Mouse (Mus musculus): Measurements from ENCODE around the gene Tkfc. TPM values are rescaled to one million over a fixed set of nuclear protein-coding genes. Genes with fewer than 3 reads are reported as not detected.
A peak's percentile ranks its signal among the peaks of the same experiment; 100 is the strongest.

The Tkfc gene
- 15.2 and 17.3 TPM in 2 replicates for polyA plus RNA-seq (2016; fragmentation: Nextera tagmentation; extraction: Ambion mirVana)

DNA sequence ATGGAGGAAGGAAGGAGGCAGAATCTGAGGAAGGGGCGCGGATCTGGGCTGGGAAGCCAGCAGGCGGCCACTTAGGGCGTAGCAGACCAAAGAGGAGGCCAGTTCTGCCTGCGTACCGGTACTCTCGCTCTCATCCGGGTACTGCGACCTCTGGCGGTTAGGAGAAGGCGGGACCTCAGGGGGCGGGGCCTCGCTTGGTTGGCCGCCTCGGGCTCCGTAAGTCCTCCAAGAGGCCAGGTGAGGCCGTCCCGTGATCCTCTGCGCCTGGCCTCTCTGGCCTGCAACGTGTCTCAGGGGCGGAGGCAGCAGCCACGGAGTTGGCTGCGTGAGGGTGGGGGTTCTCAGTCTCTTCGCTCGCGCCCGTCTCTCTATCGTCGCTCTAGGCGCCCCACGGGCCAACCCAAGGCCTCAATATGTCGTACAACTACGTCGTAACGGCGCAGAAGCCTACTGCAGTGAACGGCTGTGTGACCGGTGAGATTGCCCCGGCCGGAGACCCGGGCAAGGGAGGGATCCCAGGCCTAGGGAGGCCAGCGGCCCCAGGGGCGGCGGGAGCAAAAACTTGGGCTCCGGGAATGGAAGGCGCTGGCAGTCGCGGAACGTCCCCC is at the start of gene Tkfc, which contains the start of gene Ddb1:
Gene Tkfc (minus strand): TSS at position 362 of the 608 bp plus-strand sequence.
Gene Ddb1 (plus strand): TSS at position 35 of the 608 bp plus-strand sequence.
- Histone ChIP-seq H3K27me3 (ENCODE audit: insufficient read depth, poor library complexity, severe bottlenecking) (no peaks in the 10 kb centered on the region), H3K4me3 (peak within 1 kb of the TSS; percentile 93), H3K4me1 (peaks cover 35% of the 10 kb centered on the region), H3K36me3 (peaks cover 41% of the 10 kb centered on the region), H3K9me3 (no peaks in the 10 kb centered on the region), H3K27ac (peak within 1 kb of the TSS; percentile 97)
- under 1% methylated on average over 49 of the region's 49 CpGs for WGBS
- peak; percentile 99 for DNase-seq (ENCODE audit: low spot score)

DNA sequence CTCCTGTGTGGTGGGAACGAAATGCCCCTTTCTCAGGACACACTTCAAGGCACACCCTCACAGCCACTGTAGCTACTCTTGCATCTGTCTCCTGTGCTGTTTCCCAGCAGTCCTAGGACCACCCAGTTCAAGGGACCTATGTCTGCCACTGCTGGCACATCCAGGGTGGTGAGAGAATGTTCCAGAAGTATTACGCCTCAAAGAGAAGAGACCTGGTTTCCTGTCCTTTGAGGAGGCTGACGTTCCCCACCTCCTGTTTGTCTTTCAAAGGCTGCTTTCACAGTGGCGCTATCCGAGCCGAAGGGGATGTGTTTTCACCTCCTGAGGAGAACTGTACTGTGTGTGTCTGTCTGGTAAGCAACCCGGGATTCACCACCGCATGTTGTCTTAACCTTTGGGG is 42.7 kb upstream of the Tkfc start:
- peaks cover 7% of the 10 kb centered on the region; the same call in 1 of the 2 replicates for H3K27me3 ChIP-seq (ENCODE audit: insufficient read depth, poor library complexity, severe bottlenecking)
- DNase-seq (ENCODE audit: low spot score) = no peak
- H3K4me1 ChIP-seq = no peaks in the 10 kb centered on the region
- H3K36me3 ChIP-seq = no peaks in the 10 kb centered on the region
- no peak overlapping the region for H3K27ac ChIP-seq
- 76% methylated on average over 8 of the region's 8 CpGs for WGBS
- no peaks in the 10 kb centered on the region for H3K9me3 ChIP-seq
- H3K4me3 ChIP-seq = no peak overlapping the region

DNA sequence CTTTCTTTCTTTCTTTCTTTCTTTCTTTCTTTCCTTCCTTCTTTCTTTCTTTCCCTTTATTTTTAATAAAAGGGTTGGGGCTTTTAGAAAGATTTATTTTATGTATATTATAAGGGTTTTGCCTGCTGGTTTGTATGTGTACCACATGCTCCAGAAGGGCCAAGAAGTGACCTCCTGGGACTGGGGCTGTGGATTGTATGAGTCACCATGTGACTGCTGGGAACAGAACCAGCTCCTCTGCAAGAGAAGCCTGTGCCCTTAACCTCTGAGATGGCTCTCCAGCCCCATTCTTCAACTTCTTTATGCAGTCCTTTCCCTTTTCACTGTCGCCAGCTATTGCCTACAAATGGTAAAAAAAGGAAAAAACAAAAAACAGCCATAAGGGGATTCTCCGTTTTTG is 40.2 kb upstream of the Tkfc start:
- Histone ChIP-seq H3K27ac (no peak overlapping the region), H3K27me3 (ENCODE audit: insufficient read depth, poor library complexity, severe bottlenecking) (peaks cover 21% of the 10 kb centered on the region), H3K9me3 (no peaks in the 10 kb centered on the region), H3K4me3 (no peak overlapping the region), H3K4me1 (peaks cover under 1% of the 10 kb centered on the region; the same call in 1 of the 2 replicates), H3K36me3 (no peaks in the 10 kb centered on the region)
- DNase-seq (ENCODE audit: low spot score) = no peak
- 83% methylated on average over 2 of the region's 2 CpGs for WGBS

DNA sequence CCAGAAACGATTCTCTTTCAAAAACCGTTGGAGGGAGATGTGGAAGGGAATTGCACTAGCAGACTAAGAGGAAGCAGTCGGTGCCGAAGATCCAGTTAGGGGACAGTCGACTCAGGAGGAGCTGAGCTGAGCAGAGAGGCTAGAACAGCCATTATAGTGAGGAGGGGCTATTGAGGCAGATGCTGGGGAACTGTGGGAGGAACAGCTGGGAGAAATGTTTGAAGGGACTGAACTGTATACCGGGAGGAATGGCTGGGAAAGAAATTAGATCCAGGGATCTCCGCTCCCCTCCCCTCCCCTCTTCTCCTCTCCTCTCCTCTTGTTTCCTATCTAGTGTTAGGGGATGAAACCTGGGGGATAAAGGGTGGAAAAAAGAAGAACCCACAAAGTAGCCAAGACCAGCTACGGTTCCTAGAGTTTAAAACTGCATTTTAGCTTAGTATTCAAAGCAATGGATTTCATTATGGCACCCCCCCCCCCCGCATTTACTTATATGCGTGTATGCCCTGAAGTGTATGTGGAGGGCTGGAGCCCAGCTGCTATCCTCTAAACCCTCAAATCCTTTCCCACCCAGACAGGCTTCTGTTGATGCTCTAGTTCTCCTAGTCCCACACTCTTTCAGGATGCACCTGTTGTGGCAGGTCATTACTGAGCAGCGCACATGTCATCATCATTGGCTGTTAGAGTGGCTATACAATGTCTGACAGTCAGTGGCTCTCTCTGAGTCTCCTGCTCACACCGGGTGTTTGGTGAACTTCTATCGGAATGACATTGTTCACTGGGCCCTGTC is 35.3 kb upstream of the Tkfc start:
- no peaks in the 10 kb centered on the region for H3K36me3 ChIP-seq
- no peaks in the 10 kb centered on the region for H3K9me3 ChIP-seq
- peaks cover 22% of the 10 kb centered on the region for H3K27me3 ChIP-seq (ENCODE audit: insufficient read depth, poor library complexity, severe bottlenecking)
- peak overlapping the region; percentile 15; the same call in 1 of the 2 replicates for H3K4me3 ChIP-seq
- no peak for DNase-seq (ENCODE audit: low spot score)
- H3K4me1 ChIP-seq = peaks cover 13% of the 10 kb centered on the region
- WGBS = 50% methylated on average over 13 of the region's 13 CpGs
- H3K27ac ChIP-seq = no peak overlapping the region

DNA sequence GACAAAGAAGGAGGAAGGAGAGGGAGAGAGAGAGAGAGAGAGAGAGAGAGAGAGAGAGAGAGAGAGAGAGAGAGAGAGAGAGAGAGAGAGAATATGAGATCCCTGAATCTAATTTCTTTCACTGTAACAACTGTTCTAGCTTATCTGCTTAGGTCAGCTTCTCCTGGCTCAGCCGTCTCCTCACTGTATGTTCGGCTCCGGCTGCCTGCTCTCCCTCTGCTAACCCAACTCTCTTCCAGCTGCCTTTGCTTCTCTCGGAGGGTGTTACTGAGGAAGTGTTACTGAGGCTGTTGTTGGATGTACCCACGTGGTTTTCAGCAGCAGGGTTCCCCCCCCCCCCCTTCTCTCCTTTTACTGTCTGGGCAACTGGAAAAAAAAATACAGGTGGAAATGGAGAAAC is 34.6 kb upstream of the Tkfc start:
- H3K4me3 ChIP-seq = peak overlapping the region; percentile 15; the same call in 1 of the 2 replicates
- H3K36me3 ChIP-seq = no peaks in the 10 kb centered on the region
- H3K27me3 ChIP-seq (ENCODE audit: insufficient read depth, poor library complexity, severe bottlenecking) = peaks cover 29% of the 10 kb centered on the region
- 7% methylated on average over 5 of the region's 5 CpGs for WGBS
- H3K4me1 ChIP-seq = peaks cover 17% of the 10 kb centered on the region
- no peak overlapping the region for H3K27ac ChIP-seq
- no peak for DNase-seq (ENCODE audit: low spot score)
- H3K9me3 ChIP-seq = no peaks in the 10 kb centered on the region

DNA sequence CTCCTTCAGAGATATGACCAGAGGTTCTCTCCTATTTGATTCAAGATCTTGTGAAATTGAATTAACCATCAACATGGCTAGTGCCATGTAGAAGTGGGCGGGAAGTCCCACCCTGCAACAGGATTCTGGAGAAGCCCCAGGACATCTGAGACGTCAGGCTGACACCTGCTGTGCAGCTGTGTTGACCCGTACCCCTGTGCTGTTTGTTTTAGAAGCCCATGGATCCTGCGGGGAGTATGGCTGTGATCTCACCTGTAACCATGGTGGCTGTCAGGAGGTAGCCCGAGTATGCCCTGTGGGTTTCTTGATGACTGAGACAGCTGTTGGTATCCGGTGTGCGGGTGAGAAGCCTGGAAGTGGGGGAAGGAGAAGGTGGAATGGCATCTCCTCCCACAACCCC is 32.4 kb upstream of the Tkfc start:
- no peaks in the 10 kb centered on the region for H3K9me3 ChIP-seq
- H3K27ac ChIP-seq = no peak overlapping the region
- WGBS = 48% methylated on average over 7 of the region's 7 CpGs
- H3K4me3 ChIP-seq = no peak overlapping the region
- H3K27me3 ChIP-seq (ENCODE audit: insufficient read depth, poor library complexity, severe bottlenecking) = peaks cover 29% of the 10 kb centered on the region; the same call in 1 of the 2 replicates
- H3K4me1 ChIP-seq = peaks cover 31% of the 10 kb centered on the region
- no peaks in the 10 kb centered on the region for H3K36me3 ChIP-seq
- no peak for DNase-seq (ENCODE audit: low spot score)

DNA sequence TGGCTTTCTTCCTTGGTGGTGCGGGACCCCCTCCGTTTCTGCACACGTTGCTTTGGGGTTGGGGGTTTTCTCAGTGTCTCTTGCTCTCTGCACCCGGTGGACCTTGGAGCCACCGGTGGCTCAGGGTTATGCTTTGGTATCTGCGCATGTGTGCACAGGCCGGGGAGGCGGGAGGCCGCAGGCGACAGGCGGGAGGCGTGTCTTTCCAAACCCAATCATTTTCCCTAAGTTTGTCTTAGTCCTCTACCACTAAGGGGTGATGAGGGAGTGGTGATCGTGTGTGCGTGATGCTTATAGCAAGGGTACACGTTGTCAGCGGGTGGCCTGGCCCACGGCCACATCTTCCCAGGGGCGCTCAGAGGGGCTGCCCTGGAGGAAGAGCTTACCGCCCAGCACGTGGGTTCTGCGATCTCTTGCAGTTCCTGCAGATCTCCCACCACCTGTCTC is 29.4 kb upstream of the Tkfc start:
- no peaks in the 10 kb centered on the region for H3K9me3 ChIP-seq
- H3K4me1 ChIP-seq = peaks cover 23% of the 10 kb centered on the region
- WGBS = 3% methylated on average over 21 of the region's 21 CpGs
- peak; percentile 91 for DNase-seq (ENCODE audit: low spot score)
- peak overlapping the region; percentile 61 for H3K4me3 ChIP-seq
- peak overlapping the region; percentile 76 for H3K27ac ChIP-seq
- H3K36me3 ChIP-seq = peaks cover 21% of the 10 kb centered on the region
- H3K27me3 ChIP-seq (ENCODE audit: insufficient read depth, poor library complexity, severe bottlenecking) = peaks cover 15% of the 10 kb centered on the region; the same call in 1 of the 2 replicates

DNA sequence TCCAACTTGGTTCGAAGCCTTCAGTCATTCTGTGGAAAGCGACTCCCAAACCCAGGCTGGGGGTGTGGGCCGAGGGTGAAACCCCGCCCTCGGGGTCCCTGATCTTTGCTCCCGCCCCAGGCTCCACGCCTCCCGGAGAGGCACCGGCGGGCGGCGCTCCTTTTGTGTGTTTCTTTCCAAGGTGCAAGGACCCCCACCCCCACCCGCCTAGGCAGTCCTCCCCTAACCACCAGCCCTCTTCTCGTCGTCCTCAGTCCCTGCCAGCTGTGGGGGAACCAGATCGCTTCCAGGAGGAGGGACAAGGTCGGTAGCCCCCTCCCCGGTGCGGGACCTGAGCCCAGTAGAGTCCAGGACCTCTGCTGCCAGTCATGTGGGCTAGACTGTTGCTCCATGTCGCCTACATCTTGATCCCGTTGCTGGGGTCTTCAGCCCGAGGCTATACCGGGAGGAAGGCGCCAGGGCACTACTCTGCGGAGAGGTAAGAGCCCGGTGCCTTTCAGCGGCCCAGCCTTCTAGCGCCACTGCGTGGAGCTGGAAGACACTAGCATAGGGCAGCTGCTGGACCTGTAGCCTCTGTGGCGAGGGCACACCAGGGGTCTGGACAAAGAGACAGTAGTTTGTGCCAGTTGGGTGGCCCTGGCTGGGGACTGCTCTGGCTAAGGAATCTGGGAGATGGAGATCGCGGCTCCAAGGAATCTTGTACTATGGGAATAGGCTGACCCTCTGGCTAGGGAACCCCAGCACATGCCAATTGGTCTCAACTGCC is 28.8 kb upstream of the Tkfc start, which contains the start of gene Vwce:
Gene Vwce (plus strand): TSS at position 108 of the 766 bp plus-strand sequence.
- Histone ChIP-seq H3K9me3 (no peaks in the 10 kb centered on the region), H3K36me3 (peaks cover 27% of the 10 kb centered on the region), H3K27me3 (ENCODE audit: insufficient read depth, poor library complexity, severe bottlenecking) (peaks cover 15% of the 10 kb centered on the region; the same call in 1 of the 2 replicates), H3K4me1 (peaks cover 23% of the 10 kb centered on the region), H3K4me3 (peak within 1 kb of the TSS; percentile 61), H3K27ac (peak within 1 kb of the TSS; percentile 76)
- peak; percentile 88 for DNase-seq (ENCODE audit: low spot score)
- WGBS = 2% methylated on average over 32 of the region's 32 CpGs

DNA sequence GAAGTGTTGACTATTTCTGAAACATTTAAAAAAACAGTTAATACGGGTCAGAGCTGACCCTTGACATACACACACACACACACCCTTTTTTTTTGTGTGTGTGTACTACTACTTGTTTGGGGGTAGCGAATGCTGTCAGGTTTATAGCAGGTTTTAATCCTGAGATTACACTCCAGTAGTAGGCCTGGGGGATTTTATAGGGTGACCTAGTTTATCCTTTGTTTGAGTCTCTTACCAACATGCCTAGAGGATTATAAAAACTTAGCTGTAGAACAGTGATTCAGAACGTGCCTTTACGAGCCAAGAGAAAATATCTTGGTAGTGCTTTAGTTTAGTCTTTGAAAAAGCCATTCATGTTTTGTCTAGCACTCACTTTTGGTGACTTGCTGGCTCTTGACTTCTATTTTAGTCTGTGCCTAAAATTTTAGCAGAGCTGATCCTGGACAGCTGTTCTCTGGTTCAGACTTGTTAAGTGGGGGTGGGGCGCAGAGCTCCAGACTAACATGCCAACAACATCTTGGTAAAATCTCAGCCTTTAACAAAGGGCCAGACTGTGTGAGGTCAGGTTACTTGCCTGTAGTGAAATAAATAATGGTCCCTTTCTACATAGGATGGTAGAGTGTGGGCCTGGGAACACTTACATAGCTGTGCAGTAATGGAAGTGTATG is 3.3 kb upstream of the Tkfc start:
- Histone ChIP-seq H3K9me3 (no peaks in the 10 kb centered on the region), H3K27me3 (ENCODE audit: insufficient read depth, poor library complexity, severe bottlenecking) (no peaks in the 10 kb centered on the region), H3K27ac (no peak overlapping the region), H3K36me3 (peaks cover 72% of the 10 kb centered on the region), H3K4me1 (peaks cover 21% of the 10 kb centered on the region), H3K4me3 (no peak overlapping the region)
- WGBS = 90% methylated on average over 5 of the region's 5 CpGs
- DNase-seq (ENCODE audit: low spot score) = no peak

DNA sequence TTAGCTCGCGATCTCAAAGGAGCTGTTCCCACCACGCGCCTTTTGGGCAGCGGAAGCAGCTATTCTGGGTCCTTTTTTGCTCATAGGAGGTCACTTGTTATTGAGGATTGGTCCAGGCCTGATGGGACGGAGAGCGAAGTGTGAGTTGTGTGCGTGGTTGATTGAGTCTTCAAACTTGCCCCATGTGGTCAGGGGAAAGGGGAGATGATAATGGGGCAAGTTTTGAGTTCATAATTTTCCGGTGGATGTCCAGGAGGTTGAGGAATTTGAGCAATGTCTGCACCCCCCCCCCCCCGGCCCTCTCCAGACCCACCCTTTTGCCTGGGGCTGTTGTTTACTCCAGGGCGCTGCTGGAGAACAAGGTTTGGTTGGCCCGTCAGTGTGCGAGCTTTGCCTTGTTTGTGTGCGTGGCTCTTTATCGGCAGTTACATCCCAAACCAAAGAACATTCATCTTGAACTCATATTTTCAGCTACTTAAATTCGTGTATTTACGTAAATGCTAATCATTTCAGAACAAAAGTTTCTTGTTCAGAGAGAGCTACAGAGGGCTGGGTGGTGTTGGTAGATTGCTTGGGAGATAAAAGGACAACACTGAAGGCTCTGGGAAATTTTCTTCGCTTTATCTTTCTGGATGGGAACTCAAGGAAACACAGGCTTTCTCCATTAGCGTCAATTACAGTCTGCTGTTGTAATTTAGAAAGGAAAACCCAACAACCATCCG is 608 bp upstream of the Tkfc start:
- Histone ChIP-seq H3K4me3 (peak overlapping the region; percentile 93), H3K9me3 (no peaks in the 10 kb centered on the region), H3K4me1 (peaks cover 35% of the 10 kb centered on the region), H3K27ac (peak overlapping the region; percentile 97), H3K36me3 (peaks cover 45% of the 10 kb centered on the region), H3K27me3 (ENCODE audit: insufficient read depth, poor library complexity, severe bottlenecking) (no peaks in the 10 kb centered on the region)
- WGBS = 5% methylated on average over 20 of the region's 20 CpGs
- DNase-seq (ENCODE audit: low spot score) = no peak

DNA sequence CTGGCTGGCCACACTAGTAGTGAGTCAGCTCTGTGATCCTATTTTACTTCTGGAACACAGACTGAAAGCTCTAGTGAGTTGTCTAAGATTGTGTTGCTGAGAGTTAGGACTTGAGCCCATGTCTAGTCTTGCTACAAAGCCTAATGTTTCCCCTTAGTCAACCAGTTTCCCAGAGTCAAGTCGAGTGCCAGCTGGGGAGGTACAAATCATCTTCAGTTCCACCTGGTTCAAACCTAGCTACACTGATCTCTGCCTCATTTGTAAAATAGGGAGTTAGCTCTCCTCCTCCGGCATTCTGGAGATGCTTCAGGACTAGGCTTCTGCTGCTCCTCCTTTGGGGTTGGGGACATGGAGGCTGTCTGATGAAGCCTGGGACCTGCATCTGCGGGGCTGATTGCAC is 920 bp downstream of the Tkfc start:
- H3K4me1 ChIP-seq = peaks cover 35% of the 10 kb centered on the region
- H3K4me3 ChIP-seq = peak overlapping the region; percentile 93
- no peak for DNase-seq (ENCODE audit: low spot score)
- peak overlapping the region; percentile 97 for H3K27ac ChIP-seq
- WGBS = 60% methylated on average over 3 of the region's 3 CpGs
- H3K9me3 ChIP-seq = no peaks in the 10 kb centered on the region
- no peaks in the 10 kb centered on the region for H3K27me3 ChIP-seq (ENCODE audit: insufficient read depth, poor library complexity, severe bottlenecking)
- H3K36me3 ChIP-seq = peaks cover 41% of the 10 kb centered on the region
